Mouse (Mus musculus) forebrain, embryonic 12.5 days (tissue): ENCODE measurements around the gene Gdpd5. TPM values are rescaled to one million over a fixed set of nuclear protein-coding genes. Genes with fewer than 3 reads are reported as not detected.

ENCODE experiments used
- ATAC-seq: fragments of 200-750 bp; cut with Nextera tagmentation; 2 replicates; pipeline ENCODE4 v1.8.0; 2017; ENCODE audit warnings: moderate TSS enrichment; ENCODE audit not compliant: low FRiP score
- H3K27ac ChIP-seq: fragments of 300-500 bp; sonication (generic); 2 replicates; pipeline ENCODE4 v1.5.1; 2016; ENCODE audit warnings: mild to moderate bottlenecking
- H3K27me3 ChIP-seq: fragments of 300-500 bp; sonication (generic); 2 replicates; pipeline ENCODE4 v1.6.1; 2016; ENCODE audit warnings: mild to moderate bottlenecking
- H3K36me3 ChIP-seq: fragments of 300-500 bp; sonication (generic); replicated peaks from 2 replicates; pipeline ENCODE4 v1.6.1; 2016; ENCODE audit warnings: mild to moderate bottlenecking
- H3K4me1 ChIP-seq: fragments of 300-500 bp; sonication (generic); 2 replicates; pipeline ENCODE4 v1.6.1; 2016
- H3K4me2 ChIP-seq: fragments of 300-500 bp; sonication (generic); 2 replicates; pipeline ENCODE4 v1.6.1; 2016; ENCODE audit warnings: mild to moderate bottlenecking, moderate library complexity
- H3K4me3 ChIP-seq: fragments of 300-500 bp; sonication (generic); replicated peaks from 2 replicates; pipeline ENCODE4 v1.5.1; 2016; ENCODE audit warnings: mild to moderate bottlenecking
- H3K9ac ChIP-seq: fragments of 300-500 bp; sonication (generic); 2 replicates; pipeline ENCODE4 v1.6.1; 2016; ENCODE audit warnings: mild to moderate bottlenecking
- H3K9me3 ChIP-seq: fragments of 300-500 bp; sonication (generic); 2 replicates; pipeline ENCODE4 v1.6.1; 2016
- WGBS: fragments of 180-500 bp; shearing (Covaris S2); methylation state at CpG from one replicate; pipeline ENCODE4 v1.1.7; 2016; 5-methylcytosine and 5-hydroxymethylcytosine counted together
- polyA plus RNA-seq: library from polyadenylated mRNA; unstranded; fragments of >200 nt; fragmentation: Nextera tagmentation; extraction: Ambion mirVana; gene quantifications from 2 replicates; pipeline ENCODE4 v1.2.1, GENCODE M21; 2016

Gene Gdpd5
- 29.9 and 34.4 TPM in 2 replicates for polyA plus RNA-seq

- peak; percentile 96 for ATAC-seq
- Histone ChIP-seq H3K4me2 (peak within 1 kb of the TSS; percentile 93), H3K27ac (peak within 1 kb of the TSS; percentile 97)
Observed at GRCm38 (mm10) chr7:99381214-99382087, at the start of gene Gdpd5. Gdpd5 (plus strand) TSS chr7:99381414.

GRCm38 (mm10) chr7:99332774-99333480 is 48.3 kb upstream of the Gdpd5 start:
- no peak overlapping the region for H3K4me2 ChIP-seq
- 45% methylated on average over 12 of the region's 12 CpGs for whole genome bisulfite sequencing
- peaks cover 24% of the 10 kb centered on the region for H3K36me3 ChIP-seq
- no peak overlapping the region for H3K27ac ChIP-seq
- H3K4me3 ChIP-seq = no peak overlapping the region
- no peaks in the 10 kb centered on the region for H3K27me3 ChIP-seq
- H3K4me1 ChIP-seq = peaks cover 10% of the 10 kb centered on the region
- H3K9ac ChIP-seq = no peak overlapping the region
- no peaks in the 10 kb centered on the region for H3K9me3 ChIP-seq
- peak; percentile 80 for ATAC-seq

More at GRCm38 (mm10) chr7:99381214-99382087, at the start of gene Gdpd5:
- H3K36me3 ChIP-seq = no peaks in the 10 kb centered on the region
- H3K27me3 ChIP-seq = peaks cover 15% of the 10 kb centered on the region
- H3K9ac ChIP-seq = peak within 1 kb of the TSS; percentile 82
- peaks cover 52% of the 10 kb centered on the region for H3K4me1 ChIP-seq
- WGBS = under 1% methylated on average over 59 of the region's 73 CpGs
- no peaks in the 10 kb centered on the region for H3K9me3 ChIP-seq
- peak within 1 kb of the TSS; percentile 61 for H3K4me3 ChIP-seq

GRCm38 (mm10) chr7:99340736-99341135 is 40.5 kb upstream of the Gdpd5 start:
- Histone ChIP-seq H3K36me3 (peaks cover 41% of the 10 kb centered on the region), H3K9ac (no peak overlapping the region), H3K4me2 (no peak overlapping the region), H3K27me3 (no peaks in the 10 kb centered on the region), H3K27ac (no peak overlapping the region), H3K4me3 (no peak overlapping the region), H3K9me3 (no peaks in the 10 kb centered on the region), H3K4me1 (no peaks in the 10 kb centered on the region)
- 84% methylated on average over 8 of the region's 8 CpGs for WGBS
- no peak for ATAC-seq

- no peaks in the 10 kb centered on the region for H3K27me3 ChIP-seq
- H3K4me3 ChIP-seq = no peak overlapping the region
- H3K4me2 ChIP-seq = no peak overlapping the region
- no peak overlapping the region for H3K27ac ChIP-seq
- no peaks in the 10 kb centered on the region for H3K4me1 ChIP-seq
- peaks cover 51% of the 10 kb centered on the region for H3K36me3 ChIP-seq
- 88% methylated on average over 4 of the region's 4 CpGs for WGBS
- no peak for ATAC-seq
- no peaks in the 10 kb centered on the region for H3K9me3 ChIP-seq
- no peak overlapping the region for H3K9ac ChIP-seq
Observed at GRCm38 (mm10) chr7:99343577-99343976, 37.6 kb upstream of the Gdpd5 start.

- peaks cover 32% of the 10 kb centered on the region for H3K4me1 ChIP-seq
- WGBS = 96% methylated on average over 10 of the region's 10 CpGs
- no peak overlapping the region for H3K27ac ChIP-seq
- no peak overlapping the region for H3K4me3 ChIP-seq
- peaks cover 63% of the 10 kb centered on the region for H3K36me3 ChIP-seq
- H3K27me3 ChIP-seq = no peaks in the 10 kb centered on the region
- no peak overlapping the region for H3K4me2 ChIP-seq
- H3K9ac ChIP-seq = no peak overlapping the region
- no peaks in the 10 kb centered on the region for H3K9me3 ChIP-seq
- ATAC-seq = no peak
Observed at GRCm38 (mm10) chr7:99347268-99347667, 33.9 kb upstream of the Gdpd5 start.

GRCm38 (mm10) chr7:99348883-99349282 is 32.3 kb upstream of the Gdpd5 start:
- Histone ChIP-seq H3K27ac (no peak overlapping the region), H3K36me3 (peaks cover 58% of the 10 kb centered on the region), H3K4me3 (no peak overlapping the region), H3K27me3 (no peaks in the 10 kb centered on the region), H3K9me3 (no peaks in the 10 kb centered on the region), H3K4me1 (peaks cover 48% of the 10 kb centered on the region), H3K9ac (no peak overlapping the region), H3K4me2 (no peak overlapping the region)
- ATAC-seq = no peak
- 97% methylated on average over 26 of the region's 26 CpGs for WGBS

- 75% methylated on average over 9 of the region's 9 CpGs for WGBS
- peak overlapping the region; percentile 52; the same call in 1 of the 2 replicates for H3K4me3 ChIP-seq
- peaks cover 46% of the 10 kb centered on the region for H3K36me3 ChIP-seq
- ATAC-seq = no peak
- no peaks in the 10 kb centered on the region for H3K9me3 ChIP-seq
- 0 out of 2 replicates have a peak overlapping the region, but pooled peaks have one; percentile 73 for H3K9ac ChIP-seq
- H3K27me3 ChIP-seq = no peaks in the 10 kb centered on the region
- H3K27ac ChIP-seq = no peak overlapping the region
- H3K4me2 ChIP-seq = peak overlapping the region; percentile 73
- H3K4me1 ChIP-seq = peaks cover 60% of the 10 kb centered on the region
Observed at GRCm38 (mm10) chr7:99349782-99350720, 31.2 kb upstream of the Gdpd5 start.

GRCm38 (mm10) chr7:99351104-99351801 is 30.0 kb upstream of the Gdpd5 start:
- H3K27me3 ChIP-seq = no peaks in the 10 kb centered on the region
- H3K27ac ChIP-seq = peak overlapping the region; percentile 96
- peaks cover 35% of the 10 kb centered on the region for H3K36me3 ChIP-seq
- peak overlapping the region; percentile 73 for H3K9ac ChIP-seq
- WGBS = 5% methylated on average over 12 of the region's 12 CpGs
- H3K4me2 ChIP-seq = peak overlapping the region; percentile 73
- peak overlapping the region; percentile 52 for H3K4me3 ChIP-seq
- no peaks in the 10 kb centered on the region for H3K9me3 ChIP-seq
- peaks cover 72% of the 10 kb centered on the region for H3K4me1 ChIP-seq
- ATAC-seq = no peak

- 1% methylated on average over 18 of the region's 18 CpGs for WGBS
- Histone ChIP-seq H3K27me3 (no peaks in the 10 kb centered on the region), H3K9me3 (no peaks in the 10 kb centered on the region), H3K27ac (peak overlapping the region; percentile 96), H3K4me3 (peak overlapping the region; percentile 52), H3K36me3 (peaks cover 28% of the 10 kb centered on the region), H3K4me2 (peak overlapping the region; percentile 73), H3K9ac (peak overlapping the region; percentile 73), H3K4me1 (peaks cover 79% of the 10 kb centered on the region)
- ATAC-seq = peak; percentile 60
Observed at GRCm38 (mm10) chr7:99351802-99352517, 29.3 kb upstream of the Gdpd5 start.

GRCm38 (mm10) chr7:99352526-99353400 is 28.5 kb upstream of the Gdpd5 start, which contains the start of gene Serpinh1:
Serpinh1 (minus strand) TSS chr7:99353239.
- Histone ChIP-seq H3K36me3 (peaks cover 20% of the 10 kb centered on the region), H3K27ac (peak within 1 kb of the TSS; percentile 96), H3K4me1 (peaks cover 87% of the 10 kb centered on the region), H3K4me2 (peak within 1 kb of the TSS; percentile 73), H3K27me3 (no peaks in the 10 kb centered on the region), H3K9me3 (no peaks in the 10 kb centered on the region), H3K9ac (peak within 1 kb of the TSS; percentile 73), H3K4me3 (peak within 1 kb of the TSS; percentile 52)
- 1% methylated on average over 35 of the region's 35 CpGs for WGBS
- ATAC-seq = peak; percentile 37; the same call in 1 of the 2 replicates
